Mouse (Mus musculus) limb, embryonic 11.5 days (tissue): ENCODE results near the gene Gm21887. TPM values are rescaled to one million over a fixed set of nuclear protein-coding genes. Genes with fewer than 3 reads are reported as not detected.
"Not testable (repeated sequence)": the region's sequence is repeated elsewhere in the genome, so short reads cannot be mapped to it uniquely, and the experiment has no call there.

Experiments used
- ATAC-seq: fragments of 200-750 bp; cut with Nextera tagmentation; 2 replicates; pipeline ENCODE4 v1.8.0; 2017; ENCODE audit warnings: low read depth; ENCODE audit not compliant: insufficient number of reproducible peaks, low FRiP score, low TSS enrichment
- DNase-seq: peaks from one replicate; pipeline ENCODE4 v3.0.0-alpha.2; 2015; ENCODE audit warnings: low spot score
- H3K27ac ChIP-seq: fragments of 300-500 bp; sonication (generic); replicated peaks from 2 replicates; pipeline ENCODE4 v1.5.1; 2014; ENCODE audit warnings: low read depth, mild to moderate bottlenecking, low read length
- H3K27me3 ChIP-seq: fragments of 300-500 bp; sonication (generic); 2 replicates; pipeline ENCODE4 v1.6.1; 2014; ENCODE audit warnings: mild to moderate bottlenecking, low read length, mixed read lengths; ENCODE audit not compliant: control insufficient read depth, insufficient read depth
- H3K36me3 ChIP-seq: fragments of 300-500 bp; sonication (generic); 2 replicates; pipeline ENCODE4 v1.6.1; 2014; ENCODE audit warnings: mild to moderate bottlenecking, low read length, moderate library complexity, mixed read lengths; ENCODE audit not compliant: control insufficient read depth, insufficient read depth
- H3K4me1 ChIP-seq: fragments of 300-500 bp; sonication (generic); 2 replicates; pipeline ENCODE4 v1.6.1; 2014; ENCODE audit warnings: low read length, mixed read lengths; ENCODE audit not compliant: control insufficient read depth, insufficient read depth
- H3K4me2 ChIP-seq: fragments of 300-500 bp; sonication (generic); 2 replicates; pipeline ENCODE4 v1.6.1; 2014; ENCODE audit warnings: low read depth, mild to moderate bottlenecking, moderate library complexity; ENCODE audit not compliant: severe bottlenecking
- H3K4me3 ChIP-seq: fragments of 300-500 bp; sonication (generic); 2 replicates; pipeline ENCODE4 v1.5.1; 2014; ENCODE audit warnings: low read depth, low read length
- H3K9ac ChIP-seq: fragments of 300-500 bp; sonication (generic); 2 replicates; pipeline ENCODE4 v1.6.1; 2014; ENCODE audit warnings: mild to moderate bottlenecking, low read length
- H3K9me3 ChIP-seq: fragments of 300-500 bp; sonication (generic); 2 replicates; pipeline ENCODE4 v1.6.1; 2016; ENCODE audit warnings: low read length; ENCODE audit not compliant: control insufficient read depth
- WGBS: fragments of 180-500 bp; shearing (Covaris S2); extraction: QIAGEN DNeasy Blood & Tissue Kit; methylation state at CpG from one replicate; pipeline ENCODE4 v1.1.7; 2014; 5-methylcytosine and 5-hydroxymethylcytosine counted together
- polyA plus RNA-seq: library from polyadenylated mRNA; unstranded; fragments of >200 nt; fragmentation: Nextera tagmentation; extraction: Ambion mirVana; gene quantifications from 2 replicates; pipeline ENCODE4 v1.2.1, GENCODE M21; 2014

Gm21887 gene
- polyA plus RNA-seq, 1 experiment from 2014 or later, result 244 TPM

- H3K4me2 ChIP-seq, H3K36me3 ChIP-seq, H3K4me3 ChIP-seq, H3K27ac ChIP-seq, H3K4me1 ChIP-seq, H3K9ac ChIP-seq, H3K27me3 ChIP-seq, ATAC-seq: not testable (repeated sequence)
- DNase-seq, result peak; percentile 20
- H3K9me3 ChIP-seq, result peaks cover 36% of the 10 kb centered on the region
- WGBS, result 26% methylated on average over 13 of the region's 13 CpGs
These were observed 4.3 kb upstream of the Gm21887 start for GRCm38 (mm10) chrX:170005194-170005593.

DNA sequence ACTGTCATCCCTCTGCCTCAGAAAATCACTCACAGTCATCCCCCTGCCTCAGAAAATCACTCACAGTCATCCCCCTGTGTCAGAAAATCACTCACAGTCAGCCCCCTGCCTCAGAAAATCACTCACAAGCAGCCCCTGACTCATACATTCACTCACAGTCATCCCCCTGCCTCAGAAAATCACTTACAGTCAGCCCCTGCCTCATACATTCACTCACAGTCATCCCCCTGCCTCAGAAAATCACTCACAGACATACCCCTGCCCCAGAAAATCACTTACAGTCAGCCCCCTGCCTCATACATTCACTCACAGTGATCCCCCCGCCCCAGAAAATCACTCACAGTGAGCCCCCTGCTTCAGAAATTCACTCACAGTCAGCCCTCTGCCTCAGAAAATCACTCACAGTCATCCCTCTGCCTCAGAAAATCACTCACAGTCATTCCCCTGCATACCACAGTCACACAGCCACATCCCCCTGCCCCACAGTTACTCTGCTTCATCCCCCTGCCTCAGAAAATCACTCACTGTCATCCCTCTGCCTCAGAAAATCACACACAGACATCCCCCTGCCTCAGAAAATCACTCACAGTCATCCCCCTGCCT is 3.7 kb upstream of the Gm21887 start:
- DNase-seq, result peak; percentile 14
- not testable (repeated sequence) for H3K27me3 ChIP-seq, H3K4me1 ChIP-seq, H3K9ac ChIP-seq, ATAC-seq, H3K4me3 ChIP-seq, H3K27ac ChIP-seq, H3K4me2 ChIP-seq
- Histone ChIP-seq H3K9me3 (peaks cover 38% of the 10 kb centered on the region), H3K36me3 (peaks cover 14% of the 10 kb centered on the region)
- WGBS, result 50% methylated on average over 1 of the region's 1 CpGs

- WGBS, result 53% methylated on average over 3 of the region's 3 CpGs
- not testable (repeated sequence) for H3K27me3 ChIP-seq, H3K4me2 ChIP-seq, H3K4me3 ChIP-seq, H3K4me1 ChIP-seq, ATAC-seq
- Histone ChIP-seq H3K9ac (peak overlapping the region; percentile 1; the same call in 1 of the 2 replicates), H3K36me3 (peaks cover 19% of the 10 kb centered on the region), H3K27ac (peak overlapping the region; percentile 24), H3K9me3 (peaks cover 40% of the 10 kb centered on the region)
- peak; percentile 25 for DNase-seq
These were observed 2.7 kb upstream of the Gm21887 start for GRCm38 (mm10) chrX:170006694-170007247.

DNA sequence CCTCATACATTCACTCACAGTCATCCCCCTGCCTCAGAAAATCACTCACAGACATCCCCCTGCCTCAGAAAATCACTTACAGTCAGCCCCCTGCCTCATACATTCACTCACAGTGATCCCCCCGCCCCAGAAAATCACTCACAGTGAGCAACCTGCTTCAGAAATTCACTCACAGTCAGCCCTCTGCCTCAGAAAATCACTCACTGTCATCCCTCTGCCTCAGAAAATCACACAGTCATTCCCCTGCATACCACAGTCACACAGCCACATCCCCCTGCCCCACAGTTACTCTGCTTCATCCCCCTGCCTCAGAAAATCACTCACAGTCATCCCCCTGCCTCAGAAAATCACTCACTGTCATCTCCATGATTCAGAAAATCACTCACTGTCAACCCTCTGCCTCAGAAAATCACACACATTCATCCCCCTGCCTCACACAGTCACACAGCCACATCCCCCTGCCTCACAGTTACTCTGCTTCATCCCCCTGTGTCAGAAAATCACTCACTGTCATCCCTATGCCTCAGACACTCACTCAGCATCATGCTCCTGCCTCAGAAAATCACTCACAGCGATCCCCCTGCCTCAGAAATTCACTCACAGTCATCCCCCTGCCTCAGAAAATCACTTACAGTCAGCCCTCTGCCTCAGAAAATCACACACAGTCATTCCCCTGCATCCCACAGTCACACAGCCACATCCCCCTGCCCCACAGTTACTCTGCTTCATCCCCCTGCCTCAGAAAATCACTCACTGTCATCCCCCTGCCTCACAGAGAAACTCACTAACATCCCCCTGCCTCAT is 1.9 kb upstream of the Gm21887 start:
- H3K9ac ChIP-seq, H3K4me2 ChIP-seq, H3K4me1 ChIP-seq, H3K27me3 ChIP-seq, H3K4me3 ChIP-seq, ATAC-seq: not testable (repeated sequence)
- peaks cover 19% of the 10 kb centered on the region for H3K36me3 ChIP-seq
- H3K27ac ChIP-seq, result peak overlapping the region; percentile 4; the same call in 1 of the 2 replicates
- DNase-seq, result peak; percentile 23
- H3K9me3 ChIP-seq, result peaks cover 40% of the 10 kb centered on the region
- 49% methylated on average over 2 of the region's 2 CpGs for WGBS

GRCm38 (mm10) chrX:170008179-170008467 is 1.3 kb upstream of the Gm21887 start:
- peak overlapping the region; percentile 4; the same call in 1 of the 2 replicates for H3K27ac ChIP-seq
- not testable (repeated sequence) for H3K9ac ChIP-seq, H3K4me3 ChIP-seq, ATAC-seq, H3K27me3 ChIP-seq, H3K4me2 ChIP-seq, H3K4me1 ChIP-seq
- H3K36me3 ChIP-seq, result peaks cover 19% of the 10 kb centered on the region
- peak; percentile 21 for DNase-seq
- peaks cover 40% of the 10 kb centered on the region for H3K9me3 ChIP-seq

GRCm38 (mm10) chrX:170008584-170008983 is 875 bp upstream of the Gm21887 start:
- H3K4me3 ChIP-seq, H3K9ac ChIP-seq, H3K4me2 ChIP-seq, H3K4me1 ChIP-seq, H3K27me3 ChIP-seq, ATAC-seq: not testable (repeated sequence)
- WGBS, result 39% methylated on average over 3 of the region's 3 CpGs
- Histone ChIP-seq H3K9me3 (peaks cover 40% of the 10 kb centered on the region), H3K36me3 (peaks cover 19% of the 10 kb centered on the region), H3K27ac (peak overlapping the region; percentile 24; the same call in 1 of the 2 replicates)
- peak; percentile 22 for DNase-seq

- not testable (repeated sequence) for H3K27me3 ChIP-seq, H3K4me2 ChIP-seq, H3K4me1 ChIP-seq
- peaks cover 35% of the 10 kb centered on the region for H3K9me3 ChIP-seq
- ATAC-seq, result peak; percentile 97
- peaks cover 22% of the 10 kb centered on the region for H3K36me3 ChIP-seq
- peak overlapping the region; percentile 49 for H3K4me3 ChIP-seq
- WGBS, result 57% methylated on average over 25 of the region's 25 CpGs
- DNase-seq, result peak; percentile 98
- H3K27ac ChIP-seq, result peak overlapping the region; percentile 88
- peak overlapping the region; percentile 91 for H3K9ac ChIP-seq
These were observed 352 bp downstream of the Gm21887 start for GRCm38 (mm10) chrX:170009801-170010221.

DNA sequence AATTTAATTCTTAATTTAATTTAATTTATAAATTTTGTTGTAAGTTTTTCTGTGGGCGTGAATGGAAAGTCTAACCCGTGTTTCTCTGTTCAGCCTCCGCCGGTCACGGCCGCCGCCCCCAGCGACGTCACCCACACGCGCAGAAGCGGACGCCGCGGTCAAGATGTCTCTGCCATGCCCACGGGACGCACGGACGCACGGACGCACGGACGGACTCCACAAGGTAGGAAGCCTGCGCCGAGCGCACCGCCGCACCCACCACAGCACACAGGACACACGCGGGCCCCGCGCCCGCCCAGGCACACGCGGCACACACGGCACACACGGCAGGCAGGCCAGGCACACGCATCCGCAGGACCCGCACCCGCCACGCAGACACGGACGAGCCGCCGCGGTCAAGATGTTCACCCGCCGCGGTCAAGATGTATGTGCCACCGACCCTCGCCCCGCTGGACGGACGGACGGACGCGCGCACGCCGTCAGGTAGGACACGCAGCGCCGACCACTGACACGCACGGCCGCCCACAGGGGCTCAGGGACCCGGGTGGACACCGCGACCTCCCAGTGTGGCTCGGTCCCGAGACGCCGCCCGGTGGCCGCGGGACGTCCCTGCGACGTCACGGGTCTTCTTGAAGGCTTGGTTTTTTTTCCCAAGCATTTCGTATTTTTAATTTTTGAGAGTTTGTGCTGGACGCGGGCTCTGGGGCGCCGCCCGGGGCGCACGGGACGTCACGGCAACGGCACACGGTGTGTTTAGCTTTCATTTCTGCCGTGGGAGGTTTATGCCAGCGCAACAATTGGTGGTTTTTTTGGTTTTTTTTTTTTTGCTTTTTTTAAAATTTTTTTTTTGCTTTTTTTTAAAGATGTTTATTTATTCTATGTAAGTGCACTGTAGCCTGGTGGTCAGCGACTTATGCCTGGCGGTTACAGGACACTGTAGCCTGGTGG is 1.4 kb downstream of the Gm21887 start:
- H3K4me2 ChIP-seq, result peak overlapping the region; percentile 18

More for the DNA sequence above, 1.4 kb downstream of the Gm21887 start:
- H3K27me3 ChIP-seq, H3K9ac ChIP-seq, H3K4me1 ChIP-seq: not testable (repeated sequence)
- WGBS, result 84% methylated on average over 97 of the region's 97 CpGs
- peak; percentile 67 for ATAC-seq
- peak; percentile 80 for DNase-seq
- Histone ChIP-seq H3K9me3 (peaks cover 35% of the 10 kb centered on the region), H3K4me3 (peak overlapping the region; percentile 21), H3K36me3 (peaks cover 22% of the 10 kb centered on the region), H3K27ac (0 out of 2 replicates have a peak overlapping the region, but pooled peaks have one; percentile 15)
